Mouse (Mus musculus) thymus, postnatal 4 days (tissue): ENCODE data around the gene Rasip1.

Source experiments
- DNase-seq: peaks from one replicate; pipeline ENCODE4 v3.0.0; 2021

The Rasip1 gene

GRCm38 (mm10) chr7:45625481-45625880 is 1.8 kb upstream of the Rasip1 start:
- DNase-seq, result no peak

- DNase-seq, result no peak
These were observed 664 bp upstream of the Rasip1 start for GRCm38 (mm10) chr7:45626571-45627076.

- peak; percentile 93 for DNase-seq
These were observed 1.3 kb downstream of the Rasip1 start for GRCm38 (mm10) chr7:45628364-45629294.

GRCm38 (mm10) chr7:45630064-45630907 is 3.0 kb downstream of the Rasip1 start:
- DNase-seq, result no peak

- no peak for DNase-seq
These were observed 5.2 kb downstream of the Rasip1 start for GRCm38 (mm10) chr7:45632499-45632898.

GRCm38 (mm10) chr7:45634946-45635681 is 7.8 kb downstream of the Rasip1 start:
- DNase-seq, result no peak

- DNase-seq, result no peak
These were observed 8.7 kb downstream of the Rasip1 start for GRCm38 (mm10) chr7:45635711-45636688.

- DNase-seq, result no peak
These were observed 10.4 kb downstream of the Rasip1 start for GRCm38 (mm10) chr7:45637710-45638109.

- peak; percentile 35 for DNase-seq
These were observed 11.5 kb downstream of the Rasip1 start for GRCm38 (mm10) chr7:45638623-45639401.

- no peak for DNase-seq
These were observed 12.3 kb downstream of the Rasip1 start, which contains the start of gene Mamstr for GRCm38 (mm10) chr7:45639561-45640027. Gene Mamstr, plus strand, starts transcription at chr7:45639977.

GRCm38 (mm10) chr7:45640191-45640957 is 13.1 kb downstream of the Rasip1 start:
- DNase-seq, result no peak

GRCm38 (mm10) chr7:45641391-45642040 is 14.2 kb downstream of the Rasip1 start:
- DNase-seq, result no peak

- no peak for DNase-seq
These were observed 14.8 kb downstream of the Rasip1 start for GRCm38 (mm10) chr7:45642083-45642482.

GRCm38 (mm10) chr7:45642503-45643255 is 15.4 kb downstream of the Rasip1 start:
- DNase-seq, result no peak

GRCm38 (mm10) chr7:45643441-45644178 is 16.3 kb downstream of the Rasip1 start:
- peak; percentile 88 for DNase-seq

GRCm38 (mm10) chr7:45644183-45644582 is 16.9 kb downstream of the Rasip1 start:
- DNase-seq, result peak; percentile 35

- DNase-seq, result no peak
These were observed 17.7 kb downstream of the Rasip1 start for GRCm38 (mm10) chr7:45644872-45645590.
